Mouse (Mus musculus): Measurements from ENCODE around the gene Dcaf1.

- TF ChIP-seq CTCF (IDR thresholded peaks at IDR 0.05; ENCODE audit: extremely low read depth, insufficient read depth, insufficient read length, insufficient replicate concordance) (peak; percentile 81), POLR2A (IDR thresholded peaks at IDR 0.05; ENCODE audit: low read depth, low read length) (no peak)
These were observed 65.4 kb downstream of the Dcaf1 start, which contains the start of gene Rbm15b for GRCm38 (mm10) chr9:106886828-106887702.
